Mouse (Mus musculus): Measurements from ENCODE around the gene Ripk1.

The Ripk1 gene

DNA sequence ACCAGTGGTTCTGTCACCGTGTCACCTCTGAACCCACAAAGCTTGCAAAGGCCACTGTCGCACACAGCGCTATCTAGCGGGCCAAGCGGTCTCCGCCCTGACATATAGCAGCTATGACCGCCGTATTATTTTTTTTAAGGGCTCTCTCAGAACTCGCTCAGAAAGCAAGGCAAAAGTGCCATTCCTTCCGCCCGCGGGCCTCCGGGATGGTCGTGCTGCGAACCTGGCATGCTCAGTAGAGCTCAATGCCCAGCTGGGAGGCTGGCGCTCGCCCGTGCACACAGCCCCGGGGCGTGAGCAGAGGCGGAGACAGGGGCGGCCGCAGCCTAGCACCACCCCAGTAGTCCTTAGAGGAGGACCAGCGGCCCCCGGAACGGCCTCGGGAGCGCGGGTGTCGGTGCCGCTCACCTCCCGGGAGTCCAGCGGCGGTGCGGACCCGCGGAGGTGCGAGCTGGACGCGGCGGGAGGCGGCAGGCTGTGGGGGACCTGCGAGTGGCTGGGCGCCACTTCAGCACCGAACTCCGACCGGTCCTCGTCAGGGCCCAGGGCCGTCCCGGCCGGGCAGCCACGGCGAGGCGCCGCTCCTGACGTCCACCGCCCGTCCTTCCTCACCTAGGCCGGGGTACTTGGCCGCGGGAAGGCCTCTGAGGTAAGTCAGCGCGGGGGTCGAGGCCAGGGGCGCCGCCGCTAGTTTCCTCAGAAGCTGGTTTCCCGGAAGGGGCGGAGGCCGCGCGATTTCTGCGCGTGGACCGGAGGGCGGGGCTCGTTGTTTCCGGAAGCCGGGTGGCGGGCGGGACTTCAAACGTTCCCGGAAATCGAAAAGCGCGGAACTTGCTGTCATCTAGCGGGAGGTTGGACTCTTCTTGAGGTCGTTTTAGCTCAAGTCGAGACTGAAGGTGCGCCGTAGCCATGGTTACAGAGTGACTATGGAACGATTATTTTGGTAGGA lies at the start of gene Ripk1, which contains the start of gene Serpinb6a:
TSS of gene Ripk1 (plus strand) at position 306 of the 949 bp plus-strand sequence.
TSS of gene Serpinb6a (minus strand) at position 737 of the 949 bp plus-strand sequence.
- in situ Hi-C loops (cut with MboI, MseI), result no loop called here

DNA sequence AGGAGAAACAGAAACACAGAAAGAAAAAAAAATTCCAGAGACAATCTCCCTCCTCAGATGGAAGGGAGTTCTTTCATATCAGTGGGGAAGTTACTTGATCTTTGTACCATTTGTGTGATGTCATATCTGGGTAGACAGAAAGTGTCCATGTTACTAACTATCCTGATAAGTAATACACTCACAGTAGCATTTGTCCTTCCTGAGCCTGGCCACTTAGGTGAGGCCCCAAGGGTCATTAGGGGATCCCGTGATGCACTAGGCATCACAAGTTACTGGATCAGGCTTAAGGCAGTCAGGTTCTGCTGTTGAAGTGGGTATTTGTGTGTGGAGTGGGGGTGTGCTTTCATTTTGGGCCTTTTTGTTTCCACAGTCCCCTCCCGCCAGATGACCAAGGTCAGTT lies 49.2 kb upstream of the Ripk1 start:
- in situ Hi-C loops (cut with MboI, MseI), result no loop called here

DNA sequence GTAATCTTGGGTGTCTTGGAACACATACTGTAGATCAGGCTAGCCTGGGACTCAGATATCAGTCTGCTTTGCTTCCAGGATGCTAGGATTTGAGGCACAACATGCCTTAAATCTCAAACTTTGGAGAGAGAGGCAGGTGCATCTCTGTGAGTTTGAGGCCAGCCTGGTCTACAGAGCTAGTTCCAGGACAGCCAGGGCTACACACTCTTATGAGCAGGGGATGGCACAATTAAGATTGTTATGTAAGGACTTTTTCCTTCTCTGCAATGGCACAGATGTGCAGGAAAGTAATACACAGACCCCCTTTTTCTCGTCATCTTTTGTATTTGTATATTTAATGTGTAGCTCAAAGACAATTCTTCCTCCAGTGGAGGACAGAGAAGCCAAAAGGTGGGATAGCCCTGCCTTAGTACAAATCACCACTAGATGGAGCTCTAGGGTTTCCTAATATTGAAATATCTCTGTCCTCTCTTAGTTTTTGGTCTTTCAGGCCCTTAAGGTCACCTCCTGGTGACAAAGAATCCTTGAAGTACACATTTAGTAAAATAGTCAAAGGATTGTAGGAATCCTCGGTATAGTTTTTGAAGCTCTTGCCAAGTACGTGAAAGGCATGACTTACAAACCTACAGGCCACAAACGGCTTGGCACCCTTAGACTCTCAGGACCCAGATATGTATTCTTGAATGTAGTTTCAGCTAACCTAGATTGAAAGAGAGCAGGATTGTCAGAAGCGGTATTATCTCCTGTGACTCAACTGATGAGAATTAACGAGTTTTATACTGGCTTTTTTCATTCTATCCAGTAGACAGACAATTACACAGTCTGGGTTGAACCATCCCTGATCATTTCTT lies 45.4 kb upstream of the Ripk1 start:
- in situ Hi-C loops (cut with MboI, MseI), result no loop called here

DNA sequence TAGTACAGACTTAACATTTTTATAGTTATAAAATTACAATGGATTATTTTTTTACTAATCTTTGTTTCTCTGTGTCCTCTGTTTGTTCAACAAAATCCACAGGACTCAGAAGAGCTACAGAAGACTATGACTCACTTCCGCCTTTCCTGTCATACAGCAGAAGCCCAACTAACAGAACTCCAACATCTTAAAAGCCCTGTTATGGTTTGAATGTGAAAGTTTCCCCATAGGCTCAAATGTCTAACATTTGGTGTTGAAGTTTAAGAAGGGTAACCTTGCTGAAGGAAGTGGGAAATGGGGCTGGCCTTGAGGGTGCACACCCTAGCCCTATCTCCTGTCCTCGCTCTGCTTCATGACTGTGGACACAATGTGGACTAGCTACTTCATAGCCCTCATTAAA lies 42.4 kb upstream of the Ripk1 start:
- in situ Hi-C loops (cut with MboI, MseI), result loop anchor here (5.0 kb wide), 1 partner anchor 38 kb away; no protein-coding TSS in a partner anchor

DNA sequence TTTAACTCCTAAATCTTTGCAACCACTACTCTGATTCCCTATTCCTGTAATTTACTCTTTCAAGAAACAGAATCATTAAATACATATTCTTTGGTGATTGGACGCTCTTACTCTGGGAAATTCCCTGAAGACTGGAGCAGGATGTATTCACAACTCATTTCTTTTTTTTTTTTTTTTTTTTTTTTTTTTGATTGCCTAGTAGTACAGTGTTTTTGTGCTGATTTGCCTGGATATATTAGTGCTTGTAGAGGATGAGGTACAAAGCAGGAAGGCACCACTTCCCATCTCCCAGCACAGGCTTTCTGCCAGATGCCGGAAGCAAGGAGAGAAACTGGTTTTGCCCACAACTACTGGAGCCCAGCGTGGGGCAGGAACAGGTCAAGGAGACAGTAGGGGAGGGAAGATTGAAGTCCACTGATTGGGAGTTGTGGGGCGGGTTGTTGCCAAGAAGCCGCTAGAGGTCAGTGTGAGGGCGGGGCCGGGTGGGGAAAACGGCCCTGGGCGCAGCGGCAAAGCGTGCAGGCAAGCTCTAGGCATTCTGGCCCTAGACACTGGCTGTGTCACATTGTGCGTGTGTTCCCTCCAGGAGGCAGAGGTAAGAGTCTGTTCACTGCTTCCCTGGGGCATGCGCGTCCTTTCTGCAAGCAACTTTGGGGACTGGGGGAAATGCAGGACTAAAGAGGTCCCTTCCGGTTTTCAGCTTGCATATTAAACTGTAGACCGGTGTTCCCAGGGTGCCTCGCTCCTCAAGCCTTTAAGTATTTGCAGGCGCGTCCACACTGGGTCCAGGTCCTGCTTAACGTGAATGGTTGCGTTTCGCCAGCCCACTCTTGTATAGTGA lies 37.7 kb upstream of the Ripk1 start, which contains the start of gene Nqo2:
TSS of gene Nqo2 (plus strand) at position 482 of the 841 bp plus-strand sequence.
- in situ Hi-C loops (cut with MboI, MseI), result loop anchor here (5.0 kb wide), 1 partner anchor 33 kb away; no protein-coding TSS in a partner anchor

DNA sequence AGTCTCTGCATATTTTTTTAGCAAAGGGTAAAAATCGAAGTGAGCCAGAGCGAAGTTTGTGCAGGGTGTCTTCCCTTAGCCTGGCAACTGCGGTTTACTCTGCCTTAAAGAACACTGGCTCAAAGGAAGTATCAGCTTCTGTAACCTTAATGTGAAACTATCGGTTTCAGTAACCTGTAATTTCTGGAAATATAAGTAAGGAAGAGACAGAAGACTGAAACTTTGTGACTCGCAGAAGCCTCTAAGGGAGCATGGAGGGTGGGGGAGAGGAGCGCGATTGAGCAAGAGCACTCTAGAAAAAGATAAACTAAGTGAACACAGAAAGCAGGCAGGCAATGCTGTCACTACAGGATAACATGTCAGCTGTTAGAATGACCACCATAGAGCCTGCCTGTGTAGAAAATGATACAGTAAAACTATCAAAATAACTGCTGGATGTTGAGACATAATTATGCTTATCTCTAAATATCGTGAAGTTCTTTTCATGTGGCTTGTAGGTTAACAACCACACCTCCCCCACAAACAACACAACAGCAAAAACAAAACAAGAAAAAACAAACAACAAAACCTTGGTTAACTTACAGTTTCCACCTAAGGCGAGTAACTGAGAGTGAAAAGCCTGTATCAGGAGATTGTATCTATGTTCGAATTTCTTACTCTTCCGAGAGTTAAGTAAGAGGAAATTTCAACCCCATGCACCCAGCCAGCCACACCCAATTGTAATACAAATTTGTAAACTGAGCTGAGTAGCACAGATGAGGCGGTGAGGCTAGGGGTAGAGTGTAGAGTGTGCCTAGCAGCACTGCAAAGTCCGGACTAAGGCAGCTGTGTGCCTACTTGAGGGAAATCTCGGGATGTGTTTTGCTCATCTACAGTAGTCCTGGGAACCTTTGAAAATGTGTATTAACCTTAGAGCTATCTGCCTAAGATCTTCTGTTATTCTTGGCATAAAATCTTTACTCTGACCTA lies 36.8 kb upstream of the Ripk1 start:
- in situ Hi-C loops (cut with MboI, MseI), result no loop called here

DNA sequence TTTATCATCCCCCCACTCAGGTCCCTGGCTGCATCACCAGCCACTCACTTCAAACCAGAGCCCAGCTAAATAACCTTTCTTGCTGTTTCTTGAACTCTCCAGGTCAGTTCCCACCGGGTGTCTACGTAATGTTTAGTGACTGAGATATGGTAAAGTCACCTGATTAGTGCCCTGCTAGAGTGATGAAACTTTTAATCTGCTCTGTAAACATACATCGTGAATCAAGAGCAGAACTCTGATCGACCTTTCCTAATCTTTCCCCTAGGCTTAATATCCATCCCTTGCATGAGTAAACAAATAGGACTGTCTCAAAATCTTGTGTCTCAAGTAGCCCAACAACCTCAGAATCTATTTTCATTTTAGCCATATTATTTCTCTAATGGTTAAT lies 36.1 kb upstream of the Ripk1 start:
- in situ Hi-C loops (cut with MboI, MseI), result no loop called here

DNA sequence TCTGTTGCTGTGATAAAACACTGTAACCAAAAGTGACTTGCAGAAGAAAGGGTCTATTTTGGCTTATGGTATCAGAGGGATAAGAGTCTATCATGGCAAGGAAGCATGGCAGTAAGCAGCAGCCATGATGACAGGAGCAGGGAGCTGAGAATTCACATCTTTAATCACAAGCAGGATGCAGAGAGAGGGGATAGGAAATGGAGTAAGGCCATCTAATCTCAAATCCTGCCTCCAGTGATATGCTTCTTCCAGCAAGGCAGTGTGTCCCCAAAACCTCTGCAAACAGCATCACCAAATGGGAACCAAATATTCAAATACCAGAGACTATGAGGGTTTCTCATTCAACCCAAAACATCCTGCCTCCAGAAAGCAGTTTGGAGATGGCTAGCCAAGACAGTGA lies 35.6 kb upstream of the Ripk1 start:
- in situ Hi-C loops (cut with MboI, MseI), result no loop called here

DNA sequence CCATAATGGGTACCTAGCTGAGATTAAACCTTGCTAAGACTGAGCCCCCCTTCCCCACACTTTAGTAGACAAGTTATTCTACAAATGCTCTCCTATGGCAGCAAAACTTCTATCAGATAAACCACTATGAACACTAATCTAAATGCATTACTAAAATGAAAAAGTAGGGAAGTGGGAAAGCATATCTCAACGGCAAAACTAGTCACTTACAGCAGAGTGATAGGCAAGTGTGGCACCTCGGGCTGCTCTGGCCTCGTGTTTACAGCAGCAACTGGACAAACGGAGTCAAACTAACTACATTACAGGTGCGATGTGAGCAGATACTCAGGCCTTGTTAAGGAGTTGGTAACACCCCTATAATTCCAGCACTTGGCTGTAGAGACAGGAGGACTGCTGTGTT lies 12.5 kb upstream of the Ripk1 start:
- in situ Hi-C loops (cut with MboI, MseI), result loop anchor here in 1 of 2 experiments (10.0 kb wide), 1 partner anchor 915 kb away; the partner anchor contains the start of gene Serpinb1b

DNA sequence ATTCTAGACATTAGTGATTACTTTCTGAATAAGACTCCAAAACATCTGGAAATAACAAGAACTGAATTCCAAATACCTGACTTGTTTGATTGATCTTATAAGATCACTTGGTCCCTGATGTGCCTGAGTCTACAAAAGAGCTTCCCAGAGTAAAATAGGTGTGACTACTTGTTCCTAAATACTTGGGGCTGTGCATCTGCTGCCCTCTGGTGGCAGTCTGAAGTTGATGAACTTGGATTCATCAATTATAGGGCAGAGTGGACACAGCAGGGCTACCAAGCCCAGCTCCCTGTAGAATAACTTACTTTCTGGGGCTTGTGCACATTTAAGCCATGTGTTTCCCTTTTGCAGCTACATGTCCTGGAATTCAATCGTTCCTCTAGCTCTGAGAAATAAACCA lies 7.0 kb upstream of the Ripk1 start:
- in situ Hi-C loops (cut with MboI, MseI), result loop anchor here (5.0 to 10.0 kb wide), 2 partner anchors 33 to 920 kb away; partner anchors contain the start of genes Nqo2 (in 2 of the 2) and Serpinb1b (in 1 of the 2)

DNA sequence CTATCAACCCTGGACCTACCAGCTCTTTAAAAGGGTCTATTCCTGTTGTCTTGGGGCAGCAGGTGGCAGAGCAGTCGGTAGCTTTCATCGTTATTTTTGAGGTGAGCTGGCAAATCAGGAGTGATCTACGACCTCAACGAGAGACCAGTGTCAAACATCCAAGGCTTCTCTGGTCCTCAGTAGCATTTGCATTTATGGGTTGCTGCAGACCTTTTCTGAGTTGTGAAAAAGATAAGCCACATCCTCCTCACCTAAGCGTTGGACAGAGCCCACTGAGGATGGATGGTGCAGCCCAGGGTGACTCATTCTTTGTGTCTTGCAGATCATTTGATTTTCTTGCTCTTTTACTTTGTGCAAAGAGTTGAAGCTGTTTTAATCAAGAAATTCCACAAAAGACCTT lies 895 bp downstream of the Ripk1 start:
- in situ Hi-C loops (cut with MboI, MseI), result no loop called here

DNA sequence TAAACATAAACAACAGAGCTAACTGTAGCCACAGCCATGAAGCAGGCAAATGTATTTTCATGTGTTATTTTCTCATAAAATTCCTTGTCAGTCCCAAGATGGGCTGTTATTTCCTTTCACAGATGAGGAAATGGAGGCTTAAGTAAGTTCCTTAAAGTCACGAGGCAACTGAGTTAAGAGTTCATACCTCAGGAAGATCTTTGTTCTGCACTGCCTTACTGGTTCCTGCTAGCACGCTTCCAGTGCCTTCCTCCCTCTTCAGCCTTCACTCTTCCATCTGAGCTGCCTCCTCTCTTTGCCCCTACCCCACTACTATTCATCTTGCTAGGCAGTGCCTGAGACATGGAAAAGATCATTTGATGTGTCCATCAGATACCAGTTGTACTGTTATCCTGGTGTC lies 5.1 kb downstream of the Ripk1 start:
- in situ Hi-C loops (cut with MboI, MseI), result no loop called here

DNA sequence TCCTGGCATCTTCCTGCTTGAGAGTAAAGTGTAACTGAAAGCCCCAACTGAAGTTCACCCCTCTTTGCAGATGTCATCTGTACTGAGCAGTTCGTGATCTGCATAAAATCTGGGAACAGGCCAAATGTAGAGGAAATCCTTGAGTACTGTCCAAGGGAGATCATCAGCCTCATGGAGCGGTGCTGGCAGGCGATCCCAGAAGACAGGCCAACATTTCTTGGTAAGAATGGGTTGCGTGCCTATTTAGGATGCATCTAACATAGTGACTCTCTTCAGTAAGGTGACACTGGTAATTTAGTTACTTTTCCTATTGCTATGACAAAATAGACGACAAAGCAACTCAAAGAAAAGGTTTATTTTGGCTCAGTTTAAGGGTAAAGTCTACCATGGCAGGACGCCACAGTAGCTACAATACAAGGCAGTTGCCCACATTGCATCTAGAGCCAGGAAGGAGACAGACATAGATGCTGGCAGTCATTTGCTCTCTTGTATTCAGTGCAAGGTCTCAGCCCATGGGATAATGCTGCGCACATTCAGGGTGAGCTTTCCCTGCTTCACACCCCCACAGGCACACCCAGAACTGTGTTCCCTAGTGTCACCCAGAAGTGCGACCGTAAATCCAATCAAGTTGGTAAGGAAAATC lies 14.9 kb downstream of the Ripk1 start:
- in situ Hi-C loops (cut with MboI, MseI), result no loop called here

DNA sequence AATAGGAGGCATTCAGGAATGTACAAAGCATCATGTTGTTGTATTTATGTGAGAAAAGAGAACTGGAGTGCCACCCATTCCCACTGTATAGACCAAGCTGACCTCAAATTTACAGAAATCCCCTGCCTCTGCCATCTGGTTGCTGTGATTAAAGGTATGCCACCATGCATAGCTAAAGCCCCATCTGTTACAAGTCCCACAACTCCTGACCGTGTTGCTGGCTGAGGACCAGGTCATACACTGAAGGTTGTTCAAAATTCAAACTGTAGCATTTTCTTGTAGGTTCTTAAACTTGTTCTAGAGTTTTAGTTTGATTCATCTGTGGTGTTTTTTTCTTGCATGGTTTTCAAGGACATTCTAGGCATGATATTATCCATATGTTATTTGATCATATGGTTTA lies 16.4 kb downstream of the Ripk1 start:
- in situ Hi-C loops (cut with MboI, MseI), result no loop called here

DNA sequence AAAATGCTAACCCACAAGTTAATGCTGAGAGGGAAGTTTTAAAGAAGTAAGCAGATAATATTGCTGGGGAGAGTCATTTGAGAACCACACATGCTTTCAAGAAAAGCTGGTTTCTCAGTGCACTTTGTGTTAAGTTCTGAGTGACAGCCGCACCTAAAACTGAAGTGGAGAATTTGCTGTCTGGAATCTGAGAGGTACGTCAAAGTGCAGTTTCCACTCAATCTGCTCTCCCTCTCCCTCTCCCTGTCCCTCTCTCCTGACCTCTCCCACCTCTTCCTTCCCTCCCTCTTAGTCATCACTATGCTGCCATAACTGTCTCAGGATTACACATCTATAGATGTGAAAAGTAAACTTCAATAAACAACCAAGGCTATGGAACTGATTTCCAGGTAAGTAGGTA lies 19.8 kb downstream of the Ripk1 start:
- in situ Hi-C loops (cut with MboI, MseI), result loop anchor here in 1 of 2 experiments (10.0 kb wide), 1 partner anchor 853 kb away; the partner anchor contains the start of gene Prpf4b

DNA sequence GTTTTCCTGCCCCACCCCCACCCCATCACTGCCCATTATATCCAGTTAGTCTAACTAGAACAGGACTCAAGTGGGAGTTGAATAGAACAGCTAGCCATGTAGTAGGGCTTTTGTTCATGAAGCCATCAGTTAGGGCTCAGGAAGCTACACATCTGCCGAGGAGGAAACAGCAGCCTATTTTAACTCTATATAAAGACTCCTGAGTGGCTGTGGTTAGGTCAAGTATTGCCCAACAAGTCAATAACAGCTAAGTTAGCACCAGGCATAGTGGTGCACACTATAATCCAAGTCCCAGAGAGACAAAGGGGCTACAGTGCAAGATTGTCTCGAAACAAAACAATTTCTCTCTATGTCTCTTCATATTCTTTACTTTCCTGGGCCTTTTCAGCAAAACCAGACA lies 29.9 kb downstream of the Ripk1 start:
- in situ Hi-C loops (cut with MboI, MseI), result loop anchor here in 1 of 2 experiments (25.0 kb wide), 1 partner anchor 830 kb away; no protein-coding TSS in a partner anchor

DNA sequence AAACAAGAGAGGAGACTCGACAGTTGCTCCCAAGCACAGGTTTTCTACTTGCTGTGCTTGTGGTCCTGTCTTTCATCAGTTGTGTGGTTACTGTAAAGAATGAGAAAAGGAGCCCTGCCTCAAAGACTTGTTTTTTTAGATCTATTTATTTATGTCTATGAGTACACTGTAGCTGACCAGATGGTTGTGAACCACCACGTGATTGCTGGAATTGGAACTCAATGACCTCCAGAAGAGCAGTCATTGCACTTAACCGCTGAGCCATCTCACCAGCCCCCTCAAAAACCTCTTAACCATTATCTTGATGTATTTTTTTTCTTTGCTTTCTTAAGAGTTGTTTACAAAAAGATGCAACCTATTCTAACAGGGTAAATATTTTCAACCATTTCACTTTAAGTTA lies 33.3 kb downstream of the Ripk1 start:
- in situ Hi-C loops (cut with MboI, MseI), result loop anchor here in 1 of 2 experiments (25.0 kb wide), 1 partner anchor 827 kb away; no protein-coding TSS in a partner anchor

DNA sequence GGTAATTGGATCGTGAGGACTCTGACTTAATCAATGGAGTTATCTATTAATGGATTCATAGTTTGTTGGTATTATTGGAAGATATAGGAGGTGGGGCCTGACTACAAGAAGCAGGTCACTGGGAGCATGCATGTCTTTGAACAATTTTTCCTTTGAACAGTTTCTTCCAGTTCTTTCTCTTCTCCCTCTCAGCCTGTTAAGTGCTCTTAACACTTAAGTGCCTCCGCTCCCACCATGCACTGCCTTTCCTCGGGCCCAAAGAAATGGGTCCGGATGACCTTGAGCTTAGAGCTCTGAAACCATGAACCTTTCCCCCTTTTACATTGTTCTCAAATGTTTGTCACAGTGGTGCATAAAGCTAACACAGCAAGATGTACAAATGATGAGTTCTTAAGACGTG lies 34.6 kb downstream of the Ripk1 start:
- in situ Hi-C loops (cut with MboI, MseI), result loop anchor here in 1 of 2 experiments (25.0 kb wide), 1 partner anchor 826 kb away; no protein-coding TSS in a partner anchor
